Mouse (Mus musculus) heart, postnatal 10 days (tissue): Measurements from ENCODE around the gene Itgb3. TPM values are rescaled to one million over a fixed set of nuclear protein-coding genes. Genes with fewer than 3 reads are reported as not detected.
"Not testable (repeated sequence)": the region's sequence is repeated elsewhere in the genome, so short reads cannot be mapped to it uniquely, and the experiment has no call there.

Experiments used
- DNase-seq, 2 experiments: peaks; one replicate each; pipeline ENCODE4 v3.0.0; 2021
- intact Hi-C: fragments of 180-260 bp; cut with DNase I; formaldehyde crosslinking; loops from one replicate; pipeline ENCODE4 v1.15.1; 2025
- total RNA-seq, 2 experiments: library from RNA; stranded (reverse); gene quantifications; 2 replicates each; pipeline ENCODE4 v1.2.3; 2021

Gene Itgb3
- total RNA-seq, result 1 to 10 TPM; 5.8 to 7.3 TPM

DNA sequence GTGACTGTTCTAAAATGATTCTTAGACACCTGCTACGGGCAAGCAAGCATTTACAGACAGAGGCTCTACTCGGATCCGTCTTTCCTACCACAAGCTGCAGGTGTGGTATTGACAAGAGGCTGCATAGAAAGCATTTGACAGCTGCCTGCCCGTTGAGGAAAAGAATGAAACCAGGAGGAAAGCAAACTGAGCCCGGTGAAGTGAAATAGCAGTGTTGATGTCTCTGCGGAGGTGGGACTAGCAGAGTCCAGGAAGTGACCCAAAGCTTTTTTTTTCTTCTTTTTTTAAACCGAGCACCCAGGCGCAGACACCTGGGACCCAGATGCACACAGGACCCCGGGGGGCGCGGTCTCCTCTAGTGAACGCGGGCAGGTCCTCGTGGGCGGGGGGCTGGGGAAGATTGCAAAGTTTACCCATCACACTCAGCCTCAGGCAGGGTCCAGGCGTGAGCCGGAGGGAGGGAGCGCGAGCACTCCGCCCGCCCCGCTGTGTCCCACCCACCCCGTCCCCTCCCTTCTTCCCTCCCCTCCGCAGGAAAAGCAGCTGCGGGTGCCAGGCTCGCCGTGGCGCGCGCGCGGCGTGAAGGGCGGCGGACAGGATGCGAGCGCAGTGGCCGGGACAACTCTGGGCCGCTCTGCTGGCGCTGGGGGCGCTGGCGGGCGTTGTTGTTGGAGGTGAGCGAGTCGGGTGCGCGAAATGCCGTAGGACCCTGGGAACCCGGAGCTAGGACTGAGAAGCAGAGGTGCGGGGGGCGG, at the start of gene Itgb3:
Gene Itgb3, plus strand, starts transcription at position 510 of the 755 bp plus-strand sequence.
- intact Hi-C loops, result no loop called here
- peak; percentile 83 to 85 for DNase-seq

DNA sequence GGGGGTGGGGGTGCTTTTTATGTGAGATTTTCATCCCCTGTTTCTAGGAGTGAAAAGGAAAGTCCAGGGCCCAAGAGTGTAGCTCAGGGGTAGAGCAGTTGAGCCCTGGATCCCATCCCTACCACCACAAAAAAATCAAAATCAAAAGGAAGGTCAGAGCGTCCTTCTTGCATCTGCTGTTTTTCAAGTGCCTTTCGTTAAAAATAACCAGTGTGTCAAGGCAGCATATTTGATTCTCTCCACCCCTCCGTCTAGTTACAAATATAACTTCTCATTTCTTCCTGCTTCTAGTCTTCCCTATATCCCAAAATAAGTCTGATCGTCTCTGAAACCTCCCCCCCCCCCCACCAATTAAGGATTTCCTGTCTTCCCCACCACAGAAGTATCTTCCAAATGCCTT, 49.7 kb upstream of the Itgb3 start:
- DNase-seq, result no peak
- intact Hi-C loops, result no loop called here

DNA sequence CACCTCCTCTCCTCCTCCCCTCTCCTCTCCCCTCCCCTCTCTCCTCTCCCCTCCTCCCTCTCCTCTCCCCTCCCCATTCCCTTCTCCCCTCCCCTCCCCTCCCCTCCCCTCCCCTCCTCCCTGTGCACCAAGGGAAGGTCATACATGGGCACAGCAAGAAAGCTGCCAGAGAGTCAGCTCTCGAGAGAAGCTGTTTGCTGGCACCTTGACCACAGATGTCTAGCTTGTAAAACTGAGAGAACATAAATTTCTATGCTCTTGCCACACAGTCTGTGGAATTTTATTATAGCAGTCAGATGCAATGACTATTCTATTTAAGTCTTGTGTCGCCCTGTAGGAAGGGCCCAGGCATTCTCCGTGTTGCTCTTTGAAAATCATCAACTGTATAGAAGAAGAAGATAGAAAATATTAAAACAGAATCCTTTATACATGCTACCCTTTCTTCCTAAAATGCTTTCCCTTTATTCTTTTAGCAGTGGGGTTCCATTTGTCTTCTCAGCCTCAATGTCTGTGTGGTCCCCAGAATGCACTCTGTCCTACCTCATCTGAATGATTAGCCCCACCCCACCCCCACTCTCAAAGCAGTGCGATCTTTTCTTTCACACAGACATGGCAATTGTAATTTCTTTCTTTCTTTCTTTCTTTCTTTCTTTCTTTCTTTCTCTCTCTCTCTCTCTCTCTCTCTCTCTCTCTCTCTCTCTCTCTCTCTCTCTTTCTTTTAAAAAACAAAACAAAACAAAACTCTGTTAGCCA, 49.0 kb upstream of the Itgb3 start:
- intact Hi-C loops, result no loop called here
- DNase-seq, result peak in 1 of 2 experiments; percentile 46

- peak; percentile 53 to 58 for DNase-seq
These were observed 46.8 kb upstream of the Itgb3 start for GRCm38 (mm10) chr11:104560971-104561370.

GRCm38 (mm10) chr11:104563496-104563895, 44.3 kb upstream of the Itgb3 start:
- intact Hi-C loops, result no loop called here
- no peak for DNase-seq

More at GRCm38 (mm10) chr11:104560971-104561370, 46.8 kb upstream of the Itgb3 start:
- intact Hi-C loops, result no loop called here

DNA sequence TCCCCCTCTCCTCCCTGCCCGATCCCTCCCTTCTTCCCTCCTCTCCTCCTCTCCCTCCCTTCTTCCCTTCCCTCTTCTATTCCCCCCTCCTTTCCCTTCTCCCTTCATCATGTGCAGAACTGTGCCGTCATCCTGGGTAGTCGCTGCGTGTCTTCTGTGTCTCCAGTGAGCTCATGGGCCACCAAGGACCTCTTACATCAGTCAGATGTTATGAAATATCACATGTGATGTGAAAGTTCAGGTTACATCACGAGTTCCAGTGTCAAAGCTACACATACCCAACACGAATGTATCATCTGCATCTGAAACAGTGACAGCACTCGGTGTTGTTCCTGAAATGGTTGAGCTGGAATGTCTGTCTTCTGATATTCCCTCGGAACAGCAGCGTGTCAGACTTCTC, 42.6 kb upstream of the Itgb3 start:
- no peak for DNase-seq
- intact Hi-C loops, result no loop called here

GRCm38 (mm10) chr11:104566097-104566496, 41.7 kb upstream of the Itgb3 start:
- no peak for DNase-seq
- intact Hi-C loops, result no loop called here

- DNase-seq, result no peak
- intact Hi-C loops, result no loop called here
These were observed 41.0 kb upstream of the Itgb3 start for GRCm38 (mm10) chr11:104566796-104567195.

- intact Hi-C loops, result no loop called here
- no peak for DNase-seq
These were observed 40.1 kb upstream of the Itgb3 start for GRCm38 (mm10) chr11:104567736-104568135.

DNA sequence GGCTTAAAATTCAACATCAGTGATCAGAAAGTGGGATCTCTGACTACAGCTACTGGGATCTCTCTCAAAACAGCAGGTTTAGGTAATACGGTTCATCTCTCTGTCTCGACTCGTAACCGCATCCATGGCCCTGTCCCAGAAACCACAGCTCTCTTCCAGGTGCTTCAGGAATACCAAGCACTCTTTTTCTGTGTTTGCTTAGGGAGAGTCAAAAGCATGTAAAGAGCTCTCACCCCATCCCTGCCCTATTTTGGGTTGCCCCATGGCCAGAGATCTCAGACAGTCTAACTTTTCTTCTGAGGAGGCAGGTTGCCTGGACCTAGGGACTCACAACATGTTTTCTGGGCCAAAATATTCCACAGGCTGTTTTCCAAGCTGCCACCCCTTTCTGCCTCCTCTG, 39.5 kb upstream of the Itgb3 start:
- no peak for DNase-seq
- intact Hi-C loops, result no loop called here

DNA sequence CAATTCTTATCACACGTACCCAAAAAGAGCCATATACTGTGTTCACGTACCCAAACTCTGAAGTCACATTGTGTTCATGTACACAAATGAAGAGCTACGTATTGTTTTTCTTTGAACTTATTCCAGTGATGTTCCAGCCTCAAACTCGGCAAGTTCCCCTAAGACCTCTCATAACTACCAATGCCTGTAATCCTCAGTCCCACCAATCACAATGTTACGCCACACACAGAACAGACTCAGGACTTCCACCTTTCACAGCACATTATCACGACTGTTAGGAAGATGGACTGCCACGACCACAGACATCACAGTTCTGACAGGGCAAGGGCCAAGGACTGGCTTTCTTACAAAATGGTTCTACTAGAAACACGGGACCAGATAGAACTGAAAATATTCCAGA, 37.3 kb upstream of the Itgb3 start:
- intact Hi-C loops, DNase-seq: not testable (repeated sequence)

- peak; percentile 44 to 51 for DNase-seq
- intact Hi-C loops, result not testable (repeated sequence)
These were observed 36.4 kb upstream of the Itgb3 start for GRCm38 (mm10) chr11:104571373-104571772.

DNA sequence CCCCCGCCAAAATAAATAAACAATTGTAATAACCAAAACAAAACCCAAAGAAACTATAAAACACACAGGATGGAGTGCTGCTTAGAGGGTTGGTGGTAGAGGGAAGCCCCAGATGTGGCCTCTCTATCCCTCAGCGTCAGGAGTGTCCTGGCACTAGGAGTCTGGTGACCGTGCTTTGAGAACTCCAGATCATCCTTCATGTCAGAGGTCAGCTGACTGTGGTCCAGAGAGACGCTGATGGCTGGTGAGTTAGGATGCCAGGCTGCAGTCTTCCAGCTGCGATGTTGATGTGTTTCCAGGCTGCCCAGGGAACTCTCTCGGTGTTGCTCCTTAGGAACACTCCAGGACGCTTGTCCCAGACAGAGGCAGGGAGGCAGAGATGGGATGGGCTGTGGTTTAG, 35.7 kb upstream of the Itgb3 start:
- DNase-seq, result no peak
- intact Hi-C loops, result no loop called here

DNA sequence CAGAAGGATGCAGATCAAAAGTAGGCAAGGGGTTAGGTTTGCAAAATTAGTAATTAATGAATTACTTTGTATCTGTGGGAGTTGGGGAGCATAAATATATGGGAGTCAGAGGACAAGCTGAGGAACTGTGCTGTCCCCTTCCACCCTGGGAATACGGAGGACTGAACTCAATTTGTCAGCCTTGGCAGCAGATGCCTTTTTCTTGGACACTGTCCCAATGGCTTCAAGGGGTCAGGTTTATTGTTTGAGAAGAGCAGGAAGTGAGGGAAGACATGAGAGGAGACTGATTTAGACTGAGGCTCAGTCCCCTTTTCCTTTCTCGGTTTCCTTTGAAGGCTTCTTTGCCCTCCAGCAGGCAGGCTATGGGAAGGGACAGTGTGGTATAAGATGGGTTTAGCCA, 35.2 kb upstream of the Itgb3 start:
- intact Hi-C loops, result no loop called here
- DNase-seq, result no peak

- intact Hi-C loops, result no loop called here
- DNase-seq, result no peak
These were observed 30.8 kb upstream of the Itgb3 start for GRCm38 (mm10) chr11:104576772-104577612.

GRCm38 (mm10) chr11:104578074-104578473, 29.7 kb upstream of the Itgb3 start:
- no peak for DNase-seq
- intact Hi-C loops, result no loop called here

DNA sequence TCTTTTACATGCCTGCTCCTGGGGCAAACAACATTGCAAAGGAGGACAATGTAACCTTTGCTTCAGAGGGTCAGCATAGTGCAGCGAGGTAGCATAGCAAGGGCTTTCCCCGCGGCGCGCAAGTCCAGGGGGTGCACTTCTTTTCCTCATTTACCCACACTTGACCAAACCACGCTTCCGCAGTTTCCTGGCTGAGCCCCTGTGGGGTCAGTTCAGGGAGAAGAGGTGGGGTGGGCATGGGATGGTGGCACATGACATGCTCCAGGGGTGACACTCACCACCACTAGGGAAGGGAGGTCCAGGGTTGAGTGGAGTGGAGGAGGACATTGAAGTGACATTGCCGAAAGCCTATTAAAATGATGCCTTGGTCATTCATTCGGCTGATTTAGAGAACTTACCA, 28.7 kb upstream of the Itgb3 start:
- no peak for DNase-seq
- intact Hi-C loops, result no loop called here

DNA sequence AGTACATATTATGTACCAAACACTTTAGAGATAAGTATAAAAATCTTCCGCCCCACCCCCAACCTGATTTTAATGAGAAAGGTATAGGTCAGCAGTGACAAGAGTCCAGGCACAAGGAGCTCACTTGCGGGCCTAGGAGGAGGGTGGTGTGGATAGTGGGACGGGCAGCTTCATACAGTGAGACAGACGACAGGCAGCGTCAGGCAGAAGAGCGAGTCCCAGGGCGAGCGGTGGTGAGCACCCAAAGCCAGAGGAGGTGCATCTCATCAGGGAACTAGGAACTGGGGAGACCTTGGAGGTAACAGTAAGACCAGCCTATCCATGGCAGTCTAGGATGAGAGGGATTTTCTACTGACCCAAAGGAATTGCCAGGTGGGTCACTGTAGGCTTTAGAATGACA, 28.2 kb upstream of the Itgb3 start:
- intact Hi-C loops, result no loop called here

DNA sequence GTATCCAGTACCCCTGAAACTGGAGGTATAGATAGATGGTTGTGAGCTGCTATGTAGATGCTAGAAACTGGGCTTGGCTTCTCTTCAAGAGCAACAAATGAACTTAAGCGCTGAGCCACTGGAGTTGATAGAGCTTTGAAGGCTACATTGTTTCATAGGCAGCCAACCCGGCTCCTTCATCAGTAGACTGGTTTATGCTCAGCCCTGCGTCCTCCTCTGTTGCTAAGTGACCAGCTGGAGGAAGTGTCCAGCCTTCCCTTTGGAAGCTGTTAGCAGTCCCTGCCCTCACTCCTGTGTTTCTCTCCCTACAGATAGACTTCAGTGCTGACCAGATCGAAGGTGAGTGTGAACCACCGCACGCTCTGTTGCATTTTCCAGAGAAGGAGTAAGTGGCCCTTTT, 27.7 kb upstream of the Itgb3 start:
- intact Hi-C loops, result no loop called here
- DNase-seq, result no peak

More for the DNA sequence above, 28.2 kb upstream of the Itgb3 start:
- DNase-seq, result no peak

- no peak for DNase-seq
- intact Hi-C loops, result no loop called here
These were observed 27.2 kb upstream of the Itgb3 start for GRCm38 (mm10) chr11:104580606-104581005.
